Mouse (Mus musculus) limb, embryonic 12.5 days (tissue): ENCODE measurements around the gene Patz1. TPM values are rescaled to one million over a fixed set of nuclear protein-coding genes. Genes with fewer than 3 reads are reported as not detected.

Source experiments
- ATAC-seq: fragments of 200-750 bp; cut with Nextera tagmentation; 2 replicates; pipeline ENCODE4 v1.8.0; 2017; ENCODE audit warnings: low read depth, moderate TSS enrichment; ENCODE audit not compliant: insufficient number of reproducible peaks, insufficient read depth, low FRiP score, low TSS enrichment
- H3K27ac ChIP-seq: fragments of 300-500 bp; sonication (generic); 2 replicates; pipeline ENCODE4 v1.5.1; 2016; ENCODE audit warnings: mild to moderate bottlenecking, moderate library complexity
- H3K27me3 ChIP-seq: fragments of 300-500 bp; sonication (generic); 2 replicates; pipeline ENCODE4 v1.6.1; 2016; ENCODE audit warnings: mild to moderate bottlenecking, moderate library complexity
- H3K36me3 ChIP-seq: fragments of 300-500 bp; sonication (generic); 2 replicates; pipeline ENCODE4 v1.6.1; 2016; ENCODE audit warnings: mild to moderate bottlenecking, moderate library complexity
- H3K4me1 ChIP-seq: fragments of 300-500 bp; sonication (generic); replicated peaks from 2 replicates; pipeline ENCODE4 v1.6.1; 2016
- H3K4me2 ChIP-seq: fragments of 300-500 bp; sonication (generic); 2 replicates; pipeline ENCODE4 v1.6.1; 2016; ENCODE audit warnings: mild to moderate bottlenecking, moderate library complexity
- H3K4me3 ChIP-seq: fragments of 300-500 bp; sonication (generic); replicated peaks from 2 replicates; pipeline ENCODE4 v1.5.1; 2016; ENCODE audit warnings: mild to moderate bottlenecking
- H3K9ac ChIP-seq: fragments of 300-500 bp; sonication (generic); replicated peaks from 2 replicates; pipeline ENCODE4 v1.6.1; 2016; ENCODE audit warnings: mild to moderate bottlenecking, moderate library complexity
- H3K9me3 ChIP-seq: fragments of 300-500 bp; sonication (generic); 2 replicates; pipeline ENCODE4 v1.6.1; 2016; ENCODE audit warnings: mild to moderate bottlenecking, moderate library complexity
- WGBS: fragments of 180-500 bp; shearing (Covaris S2); methylation state at CpG from one replicate; pipeline ENCODE4 v1.1.7; 2016; 5-methylcytosine and 5-hydroxymethylcytosine counted together
- polyA plus RNA-seq: library from polyadenylated mRNA; unstranded; fragments of >200 nt; fragmentation: Nextera tagmentation; extraction: Ambion mirVana; gene quantifications from 2 replicates; pipeline ENCODE4 v1.2.1, GENCODE M21; 2016

Patz1 gene
- polyA plus RNA-seq, 1 experiment from 2014 or later = 75.0 TPM

GRCm38 (mm10) chr11:3330991-3331750 lies 42.5 kb downstream of the Patz1 start:
- Histone ChIP-seq H3K27me3 (peaks cover 5% of the 10 kb centered on the region), H3K9me3 (no peaks in the 10 kb centered on the region), H3K36me3 (no peaks in the 10 kb centered on the region; the same call in 1 of the 2 replicates), H3K4me2 (peak overlapping the region; percentile 97), H3K4me1 (peaks cover 37% of the 10 kb centered on the region), H3K9ac (peak overlapping the region; percentile 62), H3K4me3 (peak overlapping the region; percentile 51), H3K27ac (peak overlapping the region; percentile 72)
- ATAC-seq = no peak
- 6% methylated on average over 14 of the region's 14 CpGs for whole genome bisulfite sequencing

DNA sequence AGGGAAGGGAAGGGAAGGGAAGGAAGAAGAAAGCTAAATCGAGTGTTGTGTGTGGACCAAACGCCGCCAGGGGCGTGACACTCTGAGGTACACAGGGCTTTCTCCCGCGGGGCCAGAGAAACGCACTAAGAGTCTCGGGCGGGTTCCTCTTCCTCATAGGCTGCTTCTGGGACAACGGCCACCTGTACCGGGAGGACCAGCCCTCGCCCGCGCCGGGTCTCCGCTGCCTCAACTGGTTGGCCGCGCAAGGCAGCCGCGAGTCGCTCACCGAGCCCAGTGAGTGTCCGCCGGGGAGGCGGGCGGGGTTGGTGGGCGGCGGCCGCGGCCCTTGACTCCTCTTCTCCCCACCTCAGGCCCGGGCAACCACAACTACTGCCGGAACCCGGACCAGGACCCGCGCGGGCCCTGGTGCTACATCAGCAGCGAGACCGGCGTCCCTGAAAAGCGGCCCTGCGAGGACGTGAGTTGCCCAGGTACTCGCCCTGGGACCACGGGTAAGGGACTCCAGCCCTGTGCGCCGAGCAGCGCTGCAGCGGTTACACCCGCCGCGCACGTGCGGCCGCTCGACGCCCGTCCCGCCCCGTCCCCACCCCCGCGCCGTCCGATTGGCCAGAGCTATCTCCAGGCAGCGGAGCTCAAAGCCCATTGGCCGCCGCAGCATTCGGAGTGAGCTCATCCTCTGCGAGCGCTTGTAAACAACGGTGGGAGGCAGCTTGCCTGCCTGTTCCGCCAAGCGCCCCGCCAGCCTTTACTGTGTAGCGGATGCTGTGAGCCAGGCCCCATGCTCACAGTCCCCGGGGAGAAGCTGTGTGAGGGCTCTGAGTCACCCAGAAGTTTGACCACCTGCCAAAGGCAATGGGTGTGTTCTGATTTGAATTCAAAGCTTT lies 43.3 kb downstream of the Patz1 start:
- H3K4me3 ChIP-seq = peak overlapping the region; percentile 51
- under 1% methylated on average over 73 of the region's 75 CpGs for WGBS
- peak overlapping the region; percentile 53 for H3K27ac ChIP-seq
- H3K27me3 ChIP-seq = peaks cover 5% of the 10 kb centered on the region
- peak overlapping the region; percentile 62 for H3K9ac ChIP-seq
- H3K36me3 ChIP-seq = no peaks in the 10 kb centered on the region; the same call in 1 of the 2 replicates
- peak; percentile 94 for ATAC-seq
- H3K9me3 ChIP-seq = no peaks in the 10 kb centered on the region
- H3K4me2 ChIP-seq = peak overlapping the region; percentile 97
- peaks cover 41% of the 10 kb centered on the region for H3K4me1 ChIP-seq

GRCm38 (mm10) chr11:3333111-3333695 lies 44.5 kb downstream of the Patz1 start:
- Histone ChIP-seq H3K4me2 (no peak overlapping the region), H3K27ac (no peak overlapping the region), H3K36me3 (no peaks in the 10 kb centered on the region; the same call in 1 of the 2 replicates), H3K4me1 (peaks cover 51% of the 10 kb centered on the region), H3K9ac (no peak overlapping the region), H3K9me3 (no peaks in the 10 kb centered on the region), H3K4me3 (no peak overlapping the region), H3K27me3 (peaks cover 5% of the 10 kb centered on the region)
- WGBS = 87% methylated on average over 11 of the region's 11 CpGs
- no peak for ATAC-seq

DNA sequence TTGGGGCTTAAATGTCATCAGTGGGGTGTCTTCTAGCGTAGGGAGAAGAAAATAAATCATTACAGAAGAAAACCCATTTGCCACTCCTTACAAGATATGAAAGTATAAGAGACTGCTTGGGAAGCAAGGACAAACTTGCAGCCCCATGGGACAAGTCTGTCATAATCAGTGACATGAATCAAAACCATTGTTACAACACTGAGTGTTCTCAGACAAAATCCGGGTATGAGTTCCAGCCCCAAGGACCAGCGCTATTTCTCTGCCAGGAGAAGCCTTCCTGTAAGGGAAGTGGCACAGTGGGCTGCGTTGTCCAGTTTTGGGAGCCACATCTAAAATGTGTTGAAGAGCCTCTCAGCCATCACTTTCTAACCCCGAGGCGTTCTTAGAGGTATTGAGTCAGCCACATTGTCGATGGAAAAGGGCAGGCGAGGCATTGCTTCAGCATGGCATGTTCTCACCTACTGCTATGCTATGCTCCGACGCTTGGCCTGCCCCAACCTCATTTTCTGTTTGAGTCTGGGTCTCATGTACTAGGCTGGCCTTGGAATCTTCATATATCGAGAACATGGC lies 45.6 kb downstream of the Patz1 start:
- no peak for ATAC-seq
- 89% methylated on average over 11 of the region's 11 CpGs for WGBS
- H3K4me1 ChIP-seq = peaks cover 51% of the 10 kb centered on the region
- no peak overlapping the region for H3K4me3 ChIP-seq
- no peaks in the 10 kb centered on the region for H3K9me3 ChIP-seq
- no peaks in the 10 kb centered on the region; the same call in 1 of the 2 replicates for H3K36me3 ChIP-seq
- no peak overlapping the region for H3K9ac ChIP-seq
- H3K27ac ChIP-seq = no peak overlapping the region
- H3K27me3 ChIP-seq = peaks cover 5% of the 10 kb centered on the region
- no peak overlapping the region for H3K4me2 ChIP-seq

- Histone ChIP-seq H3K4me1 (peaks cover 51% of the 10 kb centered on the region), H3K9me3 (no peaks in the 10 kb centered on the region), H3K27me3 (peaks cover 5% of the 10 kb centered on the region), H3K36me3 (no peaks in the 10 kb centered on the region; the same call in 1 of the 2 replicates), H3K9ac (no peak overlapping the region), H3K4me3 (no peak overlapping the region), H3K27ac (0 out of 2 replicates have a peak overlapping the region, but pooled peaks have one; percentile 2), H3K4me2 (no peak overlapping the region)
- WGBS = 31% methylated on average over 9 of the region's 9 CpGs
- ATAC-seq = no peak
These were observed 46.1 kb downstream of the Patz1 start for GRCm38 (mm10) chr11:3334711-3335316.

- peaks cover 5% of the 10 kb centered on the region for H3K27me3 ChIP-seq
- peaks cover 46% of the 10 kb centered on the region for H3K4me1 ChIP-seq
- no peak overlapping the region for H3K4me2 ChIP-seq
- WGBS = 45% methylated on average over 11 of the region's 11 CpGs
- no peaks in the 10 kb centered on the region; the same call in 1 of the 2 replicates for H3K36me3 ChIP-seq
- H3K4me3 ChIP-seq = no peak overlapping the region
- H3K9me3 ChIP-seq = no peaks in the 10 kb centered on the region
- no peak overlapping the region for H3K9ac ChIP-seq
- no peak overlapping the region for H3K27ac ChIP-seq
- no peak for ATAC-seq
These were observed 47.1 kb downstream of the Patz1 start for GRCm38 (mm10) chr11:3335651-3336216.

DNA sequence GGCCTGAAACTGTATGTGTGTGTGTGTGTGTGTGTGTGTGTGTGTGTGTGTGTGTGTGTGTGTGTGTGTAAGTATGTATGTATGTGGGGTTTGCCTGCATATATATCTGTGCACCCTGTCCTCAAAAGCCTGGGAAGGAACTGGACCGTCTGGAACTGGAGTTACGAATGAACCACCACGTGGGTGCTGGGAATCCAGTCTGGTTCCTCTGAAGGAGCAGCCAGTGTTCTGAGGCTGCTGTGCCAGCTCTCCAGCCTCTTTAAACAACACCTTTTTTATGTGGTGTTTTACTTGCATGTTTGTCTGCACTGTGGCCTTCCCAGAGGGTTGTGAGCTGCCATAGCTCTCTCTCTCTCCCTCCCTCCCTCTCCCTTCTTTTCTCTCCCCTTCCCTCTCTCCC lies 47.9 kb downstream of the Patz1 start:
- Histone ChIP-seq H3K4me2 (no peak overlapping the region), H3K9ac (0 out of 2 replicates have a peak overlapping the region, but pooled peaks have one; percentile 5), H3K9me3 (no peaks in the 10 kb centered on the region), H3K27me3 (peaks cover 5% of the 10 kb centered on the region), H3K27ac (no peak overlapping the region), H3K36me3 (peaks cover 2% of the 10 kb centered on the region), H3K4me3 (no peak overlapping the region), H3K4me1 (peaks cover 38% of the 10 kb centered on the region)
- no peak for ATAC-seq
- 73% methylated on average over 3 of the region's 3 CpGs for WGBS

GRCm38 (mm10) chr11:3337173-3337955 lies 48.7 kb downstream of the Patz1 start:
- H3K36me3 ChIP-seq = peaks cover 9% of the 10 kb centered on the region
- peak overlapping the region; percentile 12; the same call in 1 of the 2 replicates for H3K9ac ChIP-seq
- ATAC-seq = no peak
- no peak overlapping the region for H3K4me3 ChIP-seq
- H3K27ac ChIP-seq = peak overlapping the region; percentile 31
- H3K4me1 ChIP-seq = peaks cover 34% of the 10 kb centered on the region
- 23% methylated on average over 12 of the region's 12 CpGs for WGBS
- H3K4me2 ChIP-seq = no peak overlapping the region
- H3K9me3 ChIP-seq = no peaks in the 10 kb centered on the region
- H3K27me3 ChIP-seq = peaks cover 5% of the 10 kb centered on the region; the same call in 1 of the 2 replicates

- H3K27me3 ChIP-seq = peaks cover 4% of the 10 kb centered on the region; the same call in 1 of the 2 replicates
- no peak overlapping the region for H3K9ac ChIP-seq
- H3K4me2 ChIP-seq = no peak overlapping the region
- H3K9me3 ChIP-seq = no peaks in the 10 kb centered on the region
- H3K27ac ChIP-seq = peak overlapping the region; percentile 31; the same call in 1 of the 2 replicates
- H3K4me3 ChIP-seq = no peak overlapping the region
- WGBS = 69% methylated on average over 5 of the region's 5 CpGs
- H3K36me3 ChIP-seq = peaks cover 14% of the 10 kb centered on the region
- no peak for ATAC-seq
- peaks cover 30% of the 10 kb centered on the region for H3K4me1 ChIP-seq
These were observed 49.3 kb downstream of the Patz1 start for GRCm38 (mm10) chr11:3337961-3338360.
